Mouse (Mus musculus): ENCODE data around the gene Slc9a3r2.

The Slc9a3r2 gene
- long read RNA-seq, experiment 1, transcript Slc9a3r2-201 (7 exons, 2,136 nt) = major isoform, 67 of 98 reads
- long read RNA-seq, experiment 1, transcript Slc9a3r2-202 (6 exons, 1,717 nt) = minor isoform, 18 of 98 reads
- long read RNA-seq, experiment 1, partial matches to known transcripts = 2 of 98 reads
- long read RNA-seq, experiment 1, other reads (novel, unspliced or antisense) = 5 of 98 reads
- long read RNA-seq, experiment 2, transcript Slc9a3r2-201 (7 exons, 2,136 nt) = major isoform, 104 of 166 reads
- long read RNA-seq, experiment 2, transcript Slc9a3r2-203 (6 exons, 1,840 nt) = minor isoform, 8 of 166 reads
- long read RNA-seq, experiment 2, transcript Slc9a3r2-202 (6 exons, 1,717 nt) = minor isoform, 33 of 166 reads
- long read RNA-seq, experiment 2, partial matches to known transcripts = 5 of 166 reads
- long read RNA-seq, experiment 2, other reads (novel, unspliced or antisense) = 9 of 166 reads

DNA sequence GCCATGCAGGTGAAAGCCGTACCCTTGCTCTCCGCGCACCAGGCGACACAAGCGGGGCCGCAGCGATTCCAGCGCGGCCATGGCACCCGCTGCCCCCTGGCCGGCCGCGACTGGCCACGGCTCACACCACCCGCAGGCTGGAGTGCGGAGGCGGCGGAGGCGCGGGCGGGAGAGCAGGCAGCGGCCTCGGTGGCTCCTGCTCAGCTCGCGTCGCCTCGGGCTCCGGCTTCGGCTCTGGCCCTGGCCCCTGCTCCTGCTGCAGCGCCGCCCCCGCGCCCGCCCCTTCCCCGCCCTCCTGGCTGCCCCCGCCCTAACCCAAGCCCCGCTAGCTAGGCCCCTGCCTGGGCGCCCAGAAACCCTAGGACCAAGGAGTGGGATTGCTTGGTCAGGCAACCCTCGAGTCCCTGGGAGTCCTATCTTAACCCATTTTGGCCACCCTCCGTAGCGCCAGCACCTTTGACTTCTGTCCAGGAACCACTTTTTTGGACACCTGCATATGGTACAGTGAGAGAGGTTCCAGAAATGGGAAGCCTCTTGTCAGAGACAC, at the start of gene Slc9a3r2:
Gene Slc9a3r2, minus strand, starts transcription at position 258 of the 547 bp plus-strand sequence.
- intact Hi-C loops (cut with DNase I) = loop anchor here (5.0 kb wide), 1 partner anchor 98 kb away; no protein-coding TSS in a partner anchor

DNA sequence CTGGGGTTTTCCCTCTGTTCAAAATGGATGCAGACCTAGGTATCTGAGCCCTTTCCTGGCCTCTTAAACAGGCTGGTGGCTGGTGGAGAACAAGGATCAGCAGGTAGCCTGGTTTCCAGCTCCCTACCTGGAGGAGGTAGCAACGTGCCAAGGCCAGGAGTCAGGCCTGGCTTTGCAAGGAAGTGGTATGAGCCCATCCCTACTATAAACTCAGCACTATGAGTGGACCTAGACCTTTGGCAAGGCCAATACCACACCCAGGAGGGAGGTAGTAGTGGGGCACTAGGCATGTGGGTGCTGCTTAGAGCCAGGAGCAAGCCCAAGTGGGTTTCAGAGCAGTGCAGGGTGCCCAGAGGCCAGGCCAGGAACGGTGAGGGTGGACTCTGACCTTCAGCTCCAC, 49.3 kb upstream of the Slc9a3r2 start:
- intact Hi-C loops (cut with DNase I) = no loop called here

GRCm38 (mm10) chr17:24698715-24699114, 48.6 kb upstream of the Slc9a3r2 start:
- intact Hi-C loops (cut with DNase I) = no loop called here

GRCm38 (mm10) chr17:24697985-24698384, 47.9 kb upstream of the Slc9a3r2 start:
- intact Hi-C loops (cut with DNase I) = no loop called here

DNA sequence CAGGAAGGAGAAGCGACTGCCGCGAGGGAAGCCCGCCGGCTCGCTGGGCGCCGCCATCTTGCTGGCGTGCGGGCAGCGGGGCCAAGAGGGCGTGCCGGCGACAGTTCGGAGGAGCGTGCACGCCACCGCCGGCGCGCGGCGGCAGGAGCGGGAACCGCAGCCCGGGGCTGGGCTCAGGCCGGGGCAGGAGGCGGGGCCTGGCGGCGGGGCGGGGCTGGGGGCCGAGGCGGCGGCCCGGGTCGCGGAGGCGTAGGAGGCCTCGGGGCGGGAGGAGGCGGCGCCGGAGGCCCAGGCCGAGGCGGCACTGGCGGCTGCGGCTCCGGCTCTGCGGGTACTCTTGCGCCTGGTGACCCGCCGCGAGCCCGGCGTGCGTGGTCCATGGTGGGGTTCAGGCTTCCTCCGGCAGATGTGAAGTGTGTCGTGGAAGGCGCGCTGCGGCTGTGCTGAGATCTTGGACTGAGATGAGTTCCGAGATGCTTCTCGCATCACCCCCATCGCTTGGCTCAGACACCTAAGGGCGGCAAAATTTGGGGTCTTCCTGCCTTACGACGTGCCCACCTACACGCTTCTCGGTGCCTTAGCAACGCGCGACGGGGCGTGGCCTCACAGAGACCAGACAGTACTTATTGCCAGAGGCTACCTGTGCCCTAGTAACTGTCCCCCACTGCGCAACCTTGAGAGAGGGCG, 46.0 kb upstream of the Slc9a3r2 start, which contains the start of the genes Gfer and Noxo1:
Gene Gfer, minus strand, starts transcription at position 146 of the 687 bp plus-strand sequence.
Gene Noxo1, plus strand, starts transcription at position 224 of the 687 bp plus-strand sequence.
- intact Hi-C loops (cut with DNase I) = no loop called here

GRCm38 (mm10) chr17:24695326-24696010, 45.3 kb upstream of the Slc9a3r2 start:
- intact Hi-C loops (cut with DNase I) = no loop called here

GRCm38 (mm10) chr17:24692385-24692784, 42.3 kb upstream of the Slc9a3r2 start:
- intact Hi-C loops (cut with DNase I) = no loop called here

DNA sequence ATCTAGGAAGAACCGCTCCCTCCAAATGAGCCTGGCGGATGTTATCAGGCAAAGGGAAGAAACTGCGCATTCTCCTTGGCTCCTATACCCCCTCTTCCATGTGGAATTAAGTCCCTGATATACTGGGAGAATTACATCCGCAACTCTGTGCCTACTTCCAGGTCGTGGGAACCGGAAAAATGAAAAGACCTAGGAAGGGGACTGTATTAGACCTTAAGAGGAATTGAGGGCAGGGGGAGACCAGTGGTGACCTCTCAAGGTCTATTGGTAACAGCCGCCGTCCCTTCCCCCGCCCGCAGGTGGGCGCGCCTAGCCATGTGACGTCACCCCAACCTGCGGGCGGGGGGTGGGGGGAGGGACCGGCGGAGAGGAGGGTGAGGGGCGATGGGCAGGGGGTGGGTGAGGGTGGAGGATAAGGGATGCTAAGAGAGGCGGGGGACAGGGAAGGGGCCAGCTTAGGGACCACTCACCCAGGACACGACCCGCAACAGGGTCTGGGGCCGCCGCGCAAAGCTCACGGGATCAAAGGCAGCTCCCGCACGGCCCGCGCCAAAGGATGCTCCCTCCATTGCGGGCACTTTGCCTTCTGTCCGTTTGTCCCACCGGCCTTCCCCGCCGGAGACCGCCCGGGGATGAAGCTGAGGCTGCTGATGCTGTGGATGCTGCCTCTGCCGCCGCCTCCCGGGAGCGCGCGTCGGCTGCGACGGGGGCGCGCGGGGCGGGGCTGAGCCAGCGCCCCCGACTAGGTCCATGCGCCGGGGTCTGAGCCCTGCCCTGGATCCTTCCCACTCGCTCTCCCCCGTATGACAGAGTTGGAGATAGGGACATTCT, 39.3 kb upstream of the Slc9a3r2 start, which contains the start of gene Syngr3:
Gene Syngr3, minus strand, starts transcription at position 705 of the 831 bp plus-strand sequence.
- intact Hi-C loops (cut with DNase I) = no loop called here

- intact Hi-C loops (cut with DNase I) = no loop called here
Measured at GRCm38 (mm10) chr17:24687599-24687998, 37.5 kb upstream of the Slc9a3r2 start.

DNA sequence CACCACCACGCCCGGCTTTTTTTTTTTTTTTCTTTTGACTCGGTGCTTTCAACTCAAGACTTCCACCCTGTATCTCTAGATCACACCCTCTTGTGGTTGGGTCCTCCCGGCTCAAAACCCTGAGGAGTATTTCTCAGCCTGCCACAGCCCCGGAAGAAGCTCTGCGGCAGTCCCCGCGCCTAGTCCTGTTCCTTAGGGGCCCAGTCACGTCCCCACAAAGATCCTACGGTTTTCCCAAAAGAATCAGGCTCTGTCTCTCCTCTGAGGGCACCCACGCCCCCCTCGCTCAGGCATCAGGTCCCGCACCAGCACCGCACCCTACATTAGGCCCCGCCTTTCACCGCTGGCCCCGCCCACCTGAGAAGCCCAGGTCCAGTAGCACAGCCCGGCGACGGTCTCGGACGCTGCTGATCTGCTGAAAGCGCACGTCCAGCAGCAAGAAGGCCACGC, 37.0 kb upstream of the Slc9a3r2 start:
- intact Hi-C loops (cut with DNase I) = no loop called here

- intact Hi-C loops (cut with DNase I) = no loop called here
Measured at GRCm38 (mm10) chr17:24686514-24686913, 36.4 kb upstream of the Slc9a3r2 start.

GRCm38 (mm10) chr17:24677500-24678080, 27.5 kb upstream of the Slc9a3r2 start:
- intact Hi-C loops (cut with DNase I) = no loop called here

- intact Hi-C loops (cut with DNase I) = no loop called here
Measured at GRCm38 (mm10) chr17:24676877-24677276, 26.8 kb upstream of the Slc9a3r2 start.

DNA sequence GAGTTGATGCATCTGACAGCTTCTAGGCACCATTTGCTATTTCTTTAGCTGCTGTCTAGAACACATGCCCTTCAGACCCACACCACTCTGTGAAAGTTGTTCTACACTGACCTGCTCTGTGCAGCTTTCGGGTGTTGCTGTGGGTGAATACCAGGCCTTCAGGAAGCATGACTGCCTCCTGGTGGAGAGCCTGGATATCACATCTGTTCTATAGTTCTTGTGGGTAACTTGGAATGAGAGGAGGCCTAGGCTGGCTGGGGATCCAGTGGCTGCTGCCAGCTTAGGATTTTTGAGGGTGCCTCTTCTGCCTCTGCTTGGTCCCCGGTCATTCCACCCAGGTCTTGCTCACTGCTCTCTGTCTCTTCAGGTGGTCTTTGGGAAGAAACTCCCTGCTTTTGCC, 26.1 kb upstream of the Slc9a3r2 start:
- intact Hi-C loops (cut with DNase I) = no loop called here

DNA sequence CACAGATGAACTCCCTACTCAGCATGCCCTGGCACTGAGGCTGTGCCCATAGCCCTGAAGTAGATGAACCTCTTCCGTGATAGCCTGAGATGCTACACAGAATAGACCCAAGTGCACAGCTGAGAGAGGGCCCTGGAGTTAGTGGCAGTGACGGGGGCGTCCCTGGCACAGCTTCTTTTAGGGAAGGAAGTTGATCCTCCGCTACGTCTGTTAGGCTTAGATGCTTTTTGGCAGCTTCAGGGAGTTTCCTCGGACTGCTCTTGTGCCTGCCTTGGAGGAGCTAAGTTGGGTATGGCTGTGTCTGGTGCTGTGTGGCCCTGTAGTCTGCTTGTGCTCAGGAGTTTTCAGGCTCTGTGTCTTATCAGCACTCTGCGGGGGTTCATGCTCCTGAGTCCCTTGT, 24.1 kb upstream of the Slc9a3r2 start:
- intact Hi-C loops (cut with DNase I) = no loop called here

DNA sequence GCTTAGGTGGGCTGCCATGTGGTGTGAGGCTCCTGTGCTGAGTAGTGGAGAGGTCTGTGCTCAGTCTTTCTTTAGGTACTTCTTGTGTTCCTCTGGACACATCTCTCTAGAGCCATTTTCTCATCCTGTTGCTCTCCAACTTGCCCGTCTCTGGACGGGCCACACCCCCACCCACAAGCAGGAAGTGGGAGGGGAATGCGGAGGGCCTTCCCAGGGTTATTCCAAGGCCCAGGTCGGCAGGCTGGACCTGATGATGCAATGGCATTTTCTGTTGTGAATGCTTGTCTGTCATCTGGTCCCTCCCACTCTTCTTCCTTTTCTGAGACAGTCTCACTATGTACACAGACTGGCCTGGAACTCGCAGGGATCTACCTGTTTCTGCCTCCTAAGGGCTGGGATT, 22.0 kb upstream of the Slc9a3r2 start:
- intact Hi-C loops (cut with DNase I) = no loop called here

DNA sequence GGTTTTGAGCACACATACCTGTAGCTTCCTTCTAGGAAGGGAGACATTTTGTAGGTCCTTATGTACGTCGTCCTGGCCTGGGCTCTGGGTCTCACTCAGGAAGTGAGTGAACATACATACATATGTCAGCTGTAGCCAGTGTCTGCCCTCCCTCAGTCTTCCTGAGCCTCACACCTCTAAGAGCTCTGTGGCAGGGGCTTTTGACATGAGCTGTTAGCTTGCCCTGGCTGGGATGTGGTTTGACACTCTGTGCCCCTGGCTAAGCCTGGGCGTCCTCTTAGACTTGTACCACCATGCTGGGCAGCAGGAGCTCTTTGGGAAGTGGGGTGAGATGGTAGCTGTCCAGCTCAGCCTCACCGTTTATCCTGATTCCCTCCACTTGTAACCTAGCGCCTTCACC, 21.2 kb upstream of the Slc9a3r2 start:
- intact Hi-C loops (cut with DNase I) = no loop called here

GRCm38 (mm10) chr17:24670246-24670844, 20.2 kb upstream of the Slc9a3r2 start:
- intact Hi-C loops (cut with DNase I) = no loop called here

- intact Hi-C loops (cut with DNase I) = no loop called here
Measured at GRCm38 (mm10) chr17:24669545-24670245, 19.6 kb upstream of the Slc9a3r2 start, which contains the start of gene Zfp598. TSS of gene Zfp598 (plus strand) at chr17:24669687.

All from adrenal gland (tissue).